Mouse (Mus musculus) bone marrow, adult 2 months (tissue): ENCODE results near the gene Cnnm2.
"Not testable (repeated sequence)": the region's sequence is repeated elsewhere in the genome, so short reads cannot be mapped to it uniquely, and the experiment has no call there.

Experiments
- CTCF ChIP-seq: fragments of 200-500 bp; IDR thresholded peaks from 2 replicates; pipeline ENCODE4 v1.5.1; 2011; ENCODE audit warnings: low read length, control low read depth; ENCODE audit not compliant: control insufficient read depth, insufficient read depth
- POLR2A ChIP-seq: fragments of 200-500 bp; IDR thresholded peaks from 2 replicates; pipeline ENCODE4 v1.6.1; 2011; ENCODE audit warnings: low read depth, mild to moderate bottlenecking, control low read depth, low read length, borderline replicate concordance; ENCODE audit not compliant: control insufficient read depth

GRCm38 (mm10) chr19:46779130-46779529 is 17.7 kb downstream of the Cnnm2 start:
- TF ChIP-seq POLR2A, CTCF: not testable (repeated sequence)
